ENCODE assay signal across 7 mouse cellular contexts in the genomic region with DNA sequence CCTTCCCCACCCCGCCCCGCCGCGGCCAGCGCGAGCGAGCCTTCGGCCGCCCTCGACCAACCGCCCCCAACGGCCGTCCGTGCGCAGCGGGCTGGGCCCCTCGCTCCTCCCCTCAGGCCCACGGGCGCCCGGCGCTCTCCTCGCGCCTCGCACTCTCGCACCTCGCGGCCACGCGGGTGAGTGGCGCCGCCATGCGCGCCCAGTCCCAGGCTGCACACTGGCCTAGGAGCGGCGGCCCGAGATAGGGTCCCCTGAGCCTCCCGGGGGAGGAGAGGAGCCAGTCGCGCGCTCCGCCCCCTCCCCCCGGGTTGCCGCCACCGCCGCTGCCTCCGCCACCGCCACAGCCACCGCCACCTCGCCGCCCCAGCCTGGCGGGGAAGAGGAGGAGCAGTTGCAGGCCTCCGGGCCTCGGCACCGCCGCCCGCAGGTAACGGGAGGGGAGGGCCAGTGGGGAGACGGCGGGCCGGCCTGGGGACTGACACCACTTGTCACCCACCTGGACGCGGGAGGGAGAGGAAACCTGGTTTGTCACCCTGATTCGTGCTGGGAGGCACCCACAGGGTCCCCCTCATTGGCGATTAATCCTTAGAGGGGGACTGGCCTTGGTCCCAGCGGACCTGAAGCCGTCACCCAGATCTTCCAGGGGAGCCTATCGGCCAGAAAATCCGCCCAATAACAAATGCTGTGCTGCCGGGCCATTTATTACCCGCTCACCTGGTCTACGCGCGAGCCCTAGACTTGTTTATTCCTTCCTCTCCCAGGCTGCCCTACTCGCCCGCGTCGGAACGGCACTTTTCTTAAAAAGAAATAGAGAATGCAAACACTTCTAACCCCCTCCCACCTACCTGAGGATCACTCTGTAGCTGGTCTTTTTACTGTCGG. TPM values are rescaled to one million over a fixed set of nuclear protein-coding genes. Genes with fewer than 3 reads are reported as not detected.
DNase-seq lines count a peak whose midpoint lies in the region; ATAC-seq and TF ChIP-seq lines count a peak whose summit lies in the region.

A gene (plus strand): TSS at position 113 of the 882 bp plus-strand sequence.

- H3K4me2 ChIP-seq in heart, embryonic 15.5 days = peak within 1 kb of the TSS; percentile 85
- H3K4me2 ChIP-seq in lung, postnatal 0 days (replicated peaks; ENCODE audit: low read depth, low read length) = peak within 1 kb of the TSS; percentile 83

- TF ChIP-seq EP300 in lung, postnatal 0 days (IDR thresholded peaks at IDR 0.05) = no peak

- peak within 1 kb of the TSS; percentile 67 for H3K4me3 ChIP-seq in heart, embryonic 15.5 days
- H3K4me3 ChIP-seq in lung, postnatal 0 days (ENCODE audit: low read depth, low read length) = peak within 1 kb of the TSS; percentile 73

- H3K9me3 ChIP-seq in heart, embryonic 15.5 days (replicated peaks) = no peaks in the 10 kb centered on the region
- H3K9me3 ChIP-seq in lung, postnatal 0 days (ENCODE audit: low read length) = no peaks in the 10 kb centered on the region

- peak; percentile 56 for ATAC-seq in erythroblast, adult 5-6 weeks (replicated peaks; ENCODE audit: low FRiP score, poor library complexity, severe bottlenecking)
- ATAC-seq in heart, embryonic 15.5 days (replicated peaks; ENCODE audit: insufficient number of reproducible peaks, insufficient read depth, low FRiP score, low read depth) = peak; percentile 91
- ATAC-seq in lung, postnatal 0 days = peak; percentile 88

- WGBS in heart, embryonic 15.5 days = under 1% methylated on average over 67 of the region's 79 CpGs
- WGBS in lung, postnatal 0 days = 3% methylated on average over 66 of the region's 79 CpGs

- peak; percentile 22; the same call in 1 of the 2 replicates for TF ChIP-seq CTCF in lung, postnatal 0 days (IDR thresholded peaks at IDR 0.05)

- H3K4me1 ChIP-seq in heart, embryonic 15.5 days (replicated peaks) = peaks cover 13% of the 10 kb centered on the region
- H3K4me1 ChIP-seq in lung, postnatal 0 days (ENCODE audit: insufficient read depth, low read depth, low read length) = no peaks in the 10 kb centered on the region; the same call in 1 of the 2 replicates

- peak within 1 kb of the TSS; percentile 98 for H3K27ac ChIP-seq in heart, embryonic 15.5 days
- peak within 1 kb of the TSS; percentile 98 for H3K27ac ChIP-seq in lung, postnatal 0 days (ENCODE audit: low read length)

- H3K9ac ChIP-seq in heart, embryonic 15.5 days = peak within 1 kb of the TSS; percentile 79
- H3K9ac ChIP-seq in lung, postnatal 0 days (replicated peaks; ENCODE audit: low read depth) = peak within 1 kb of the TSS; percentile 94

- peak; percentile 49 for DNase-seq in ES-CJ7 (ENCODE audit: low read depth, low spot score)
- no peak for DNase-seq in adrenal gland, postnatal 10 days
- DNase-seq in layer of hippocampus, adult 8-10 months (ENCODE audit: low spot score in 2 of 2) = peak in 1 of 2 experiments; percentile 41
- DNase-seq in lung, postnatal 0 days (ENCODE audit: low spot score) = peak; percentile 89
- peak; percentile 68 to 73 for DNase-seq in right cerebral cortex, postnatal 10 days (ENCODE audit: low spot score in 2 of 2)

- H3K27me3 ChIP-seq in heart, embryonic 15.5 days = no peaks in the 10 kb centered on the region
- no peaks in the 10 kb centered on the region for H3K27me3 ChIP-seq in lung, postnatal 0 days (replicated peaks; ENCODE audit: insufficient read depth, low read length)

- 0 out of 2 replicates have a peak, but pooled peaks cover 4% of the 10 kb centered on the region for H3K36me3 ChIP-seq in heart, embryonic 15.5 days
- H3K36me3 ChIP-seq in lung, postnatal 0 days (ENCODE audit: insufficient read depth, low read length) = no peaks in the 10 kb centered on the region

RNA-seq across cellular contexts. Expression of the gene that starts here (rescaled TPM):
- total RNA-seq in adrenal gland, postnatal 10 days (2021) = 10 to 100 TPM; 44.3 to 47.3 TPM
- total RNA-seq in erythroblast, adult 5-6 weeks (2015; ENCODE audit: low replicate concordance) = 49.5 and 62.1 TPM in 2 replicates
- total RNA-seq in erythroblast, adult 5-6 weeks (2017; ENCODE audit: low replicate concordance) = 59.5 and 60.2 TPM in 2 replicates
- 7.4 and 8.3 TPM in 2 replicates for polyA plus RNA-seq in heart, embryonic 15.5 days (2015; fragmentation: Nextera tagmentation; extraction: Ambion mirVana)
- total RNA-seq in layer of hippocampus, adult 8-10 months (2022) = 10 to 100 TPM; 35.1 to 50.5 (median 43.0) TPM
- 7.9 and 9.4 TPM in 2 replicates for polyA plus RNA-seq in lung, postnatal 0 days (2015; fragmentation: Nextera tagmentation; extraction: Ambion mirVana)
